9 mouse cellular contexts compared by ENCODE assay signal in the genomic region with DNA sequence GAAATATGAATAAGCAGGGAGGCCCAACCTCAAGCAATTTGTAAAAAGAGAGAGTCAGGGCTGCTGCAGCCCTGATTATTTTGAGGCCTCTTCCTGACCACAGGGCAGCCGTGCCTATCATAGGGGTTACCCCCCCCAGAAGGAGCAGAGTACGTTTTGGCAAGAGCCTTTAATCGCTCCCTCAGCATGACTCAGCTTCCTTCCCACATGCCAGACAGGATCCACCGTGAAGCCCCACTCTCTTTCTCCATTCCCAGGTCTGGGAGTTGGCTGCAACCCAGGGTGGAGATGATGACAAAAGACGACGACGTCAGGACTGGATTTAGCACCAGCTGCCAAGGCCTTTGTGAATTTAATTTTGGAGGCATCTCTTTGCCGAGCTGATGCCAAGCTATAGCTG.
DNase-seq lines count a peak whose midpoint lies in the region; ATAC-seq lines count a peak whose summit lies in the region.
"Had no signal": no experiment of that assay in that cellular context is flagged by ENCODE, and none has a peak within 500 bp of the region (broad histone marks: within the 10 kb centered on the region; RNA-seq: fewer than 3 reads in every experiment).

No protein-coding gene starts in this region.

- H3K4me1 ChIP-seq in megakaryocyte, embryonic 14.5 days = peaks cover 75% of the 10 kb centered on the region

- no peaks in the 10 kb centered on the region for H3K36me3 ChIP-seq in megakaryocyte, embryonic 14.5 days (replicated peaks; ENCODE audit: low read length)

- H3K4me3 ChIP-seq in megakaryocyte, embryonic 14.5 days (replicated peaks) = peak overlapping the region; percentile 70

- no peak for ATAC-seq in cerebellum, adult (ENCODE audit: insufficient number of reproducible peaks, low FRiP score, low TSS enrichment)
- ATAC-seq in megakaryocyte, adult 5-6 weeks (ENCODE audit: poor library complexity, severe bottlenecking) = no peak

- intact Hi-C loops in left cerebral cortex, postnatal 10 days (cut with DNase I) = no loop called here

- peak; percentile 18 to 49 for DNase-seq in cerebellum, postnatal 25 days
- peak; percentile 17 for DNase-seq in heart, adult 8-10 months (ENCODE audit: low spot score)
- DNase-seq in left cerebral cortex, postnatal 10 days (ENCODE audit: extremely low spot score in 1 of 2, low spot score in 2 of 2) = peak; percentile 17 to 57
- DNase-seq in B cell, adult 2 months = no peak
- DNase-seq in spleen, postnatal 10 days (ENCODE audit: low spot score in 2 of 2) = no peak

- H3K27me3 ChIP-seq in megakaryocyte, embryonic 14.5 days (replicated peaks) = no peaks in the 10 kb centered on the region
- H3K27me3 ChIP-seq: CH12.LX had no signal

- H3K9me3 ChIP-seq in megakaryocyte, embryonic 14.5 days = no peaks in the 10 kb centered on the region

Comparison
In these comparisons a context has a peak if more than half of its experiments do, and no peak if none do; other contexts are left out.
1. DNase-seq: peak in cerebellum, postnatal 25 days (2 of 2), heart, adult 8-10 months (single experiment) and left cerebral cortex, postnatal 10 days (2 of 2); none in B cell, adult 2 months (0 of 2) and spleen, postnatal 10 days (0 of 2).